Comparison of ENCODE assay signal across 12 mouse cellular contexts in the genomic region with DNA sequence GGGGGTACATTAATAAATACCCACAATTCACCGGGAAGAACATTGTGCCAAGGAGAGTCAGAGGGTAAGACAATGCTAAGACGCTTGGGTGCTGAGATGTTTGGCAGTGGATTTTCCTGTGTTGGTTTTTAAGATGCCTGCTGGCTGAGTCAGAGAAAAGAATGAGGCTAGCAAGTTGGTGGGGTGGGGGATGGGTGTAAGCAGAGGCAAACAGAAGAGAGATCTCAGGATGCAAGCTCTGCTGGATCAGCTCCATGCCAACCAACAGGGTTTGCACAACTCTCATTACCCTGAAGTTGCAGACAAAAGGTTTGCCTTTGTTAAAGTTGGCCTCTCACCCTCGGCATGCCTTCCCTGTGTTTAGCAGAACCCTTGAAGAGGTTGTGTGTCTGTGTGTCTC.
DNase-seq lines count a peak whose midpoint lies in the region; ATAC-seq and TF ChIP-seq lines count a peak whose summit lies in the region.
"Had no signal": no experiment of that assay in that cellular context is flagged by ENCODE, and none has a peak within 500 bp of the region (broad histone marks: within the 10 kb centered on the region; RNA-seq: fewer than 3 reads in every experiment).

No protein-coding gene starts in this region.

- WGBS in heart, embryonic 12.5 days = 34% methylated on average over 3 of the region's 3 CpGs
- 28% methylated on average over 3 of the region's 3 CpGs for WGBS in liver, postnatal 0 days (ENCODE audit: insufficient replicate concordance)
- 35% methylated on average over 3 of the region's 3 CpGs for WGBS in cerebellum, adult 2 months

- intact Hi-C loops in heart, postnatal 10 days (cut with DNase I) = no loop called here

- H3K9ac ChIP-seq in heart, embryonic 12.5 days = no peak overlapping the region
- H3K9ac ChIP-seq in MEL (ENCODE audit: control insufficient read depth, low read depth, low read length, poor library complexity, severe bottlenecking) = no peak overlapping the region
- H3K9ac ChIP-seq in liver, postnatal 0 days (replicated peaks) = no peak overlapping the region
- H3K9ac ChIP-seq: limb, embryonic 12.5 days had no signal

- H3K4me1 ChIP-seq in heart, embryonic 12.5 days (replicated peaks) = peaks cover 16% of the 10 kb centered on the region
- H3K4me1 ChIP-seq in MEL (ENCODE audit: control insufficient read depth in 1 of 2, insufficient read depth in 2 of 2, low read length in 2 of 2) = no peaks in the 10 kb centered on the region; a peak in 2 of 4 replicates
- peaks cover 8% of the 10 kb centered on the region for H3K4me1 ChIP-seq in liver, postnatal 0 days (ENCODE audit: insufficient read depth)
- no peaks in the 10 kb centered on the region for H3K4me1 ChIP-seq in cerebellum, adult 2 months (ENCODE audit: control insufficient read depth, insufficient read depth, low read length)

- no peak for TF ChIP-seq EP300 in MEL (IDR thresholded peaks at IDR 0.05; ENCODE audit: low read depth in 1 of 2, low read length in 2 of 2)
- no peak for TF ChIP-seq EP300 in liver, postnatal 0 days (IDR thresholded peaks at IDR 0.05; ENCODE audit: low read depth)

- no peaks in the 10 kb centered on the region for H3K9me3 ChIP-seq in heart, embryonic 12.5 days (replicated peaks)
- no peaks in the 10 kb centered on the region for H3K9me3 ChIP-seq in MEL (replicated peaks; ENCODE audit: insufficient read depth, low read length)
- H3K9me3 ChIP-seq in liver, postnatal 0 days (ENCODE audit: low read length) = no peaks in the 10 kb centered on the region
- H3K9me3 ChIP-seq: limb, embryonic 12.5 days had no signal

- H3K36me3 ChIP-seq in heart, embryonic 12.5 days = no peaks in the 10 kb centered on the region
- H3K36me3 ChIP-seq in MEL (ENCODE audit: control insufficient read depth in 1 of 2, insufficient read depth in 2 of 2, low read length in 2 of 2) = no peaks in the 10 kb centered on the region
- H3K36me3 ChIP-seq in liver, postnatal 0 days (replicated peaks; ENCODE audit: insufficient read depth, low read length) = no peaks in the 10 kb centered on the region
- H3K36me3 ChIP-seq: limb, embryonic 12.5 days had no signal

- DNase-seq in heart, postnatal 10 days = no peak
- DNase-seq in MEL (ENCODE audit: low read depth, low spot score) = peak; percentile 7
- peak; percentile 28 for DNase-seq in embryo, embryonic 10.5 days (ENCODE audit: low spot score)
- no peak for DNase-seq in liver, postnatal 0 days
- no peak for DNase-seq in cerebellum, adult 2 months
- DNase-seq in cerebellum, postnatal 10 days = no peak
- DNase-seq: heart, postnatal 4 days; kidney, postnatal 14 days had no signal

- TF ChIP-seq RAD21 in MEL (IDR thresholded peaks at IDR 0.05; ENCODE audit: low read depth, low read length) = no peak

- H3K4me2 ChIP-seq in heart, embryonic 12.5 days = no peak overlapping the region
- peak overlapping the region; percentile 15; the same call in 1 of the 2 replicates for H3K4me2 ChIP-seq in liver, postnatal 0 days (ENCODE audit: low read depth, low read length)
- H3K4me2 ChIP-seq: limb, embryonic 12.5 days had no signal

- H3K27me3 ChIP-seq in heart, embryonic 12.5 days (replicated peaks) = no peaks in the 10 kb centered on the region
- no peaks in the 10 kb centered on the region for H3K27me3 ChIP-seq in MEL (ENCODE audit: control insufficient read depth in 1 of 2, insufficient read depth in 2 of 2, low read length in 2 of 2)
- no peaks in the 10 kb centered on the region for H3K27me3 ChIP-seq in liver, postnatal 0 days (ENCODE audit: insufficient read depth, low read length)
- no peaks in the 10 kb centered on the region for H3K27me3 ChIP-seq in cerebellum, adult 2 months (ENCODE audit: control insufficient read depth, insufficient read depth, low read length)
- H3K27me3 ChIP-seq: CH12.LX; limb, embryonic 12.5 days had no signal

- H3K79me2 ChIP-seq in MEL (ENCODE audit: control insufficient read depth, insufficient read depth, low read length, poor library complexity) = no peaks in the 10 kb centered on the region

- no peak for TF ChIP-seq POLR2A in MEL (IDR thresholded peaks at IDR 0.05; ENCODE audit: control insufficient read depth in 1 of 2, insufficient read depth in 1 of 2, low read depth in 1 of 2, low read length in 2 of 2, poor library complexity in 1 of 2)
- no peak for TF ChIP-seq POLR2A in cerebellum, adult 2 months (IDR thresholded peaks at IDR 0.05; ENCODE audit: borderline replicate concordance, insufficient read depth, low read length)

- no peak overlapping the region for H3K27ac ChIP-seq in heart, embryonic 12.5 days (ENCODE audit: poor library complexity, severe bottlenecking)
- H3K27ac ChIP-seq in MEL (ENCODE audit: control insufficient read depth, low read depth, low read length) = peak overlapping the region; percentile 31; the same call in 1 of the 2 replicates
- H3K27ac ChIP-seq in liver, postnatal 0 days (ENCODE audit: low read depth) = peak overlapping the region; percentile 18; the same call in 1 of the 2 replicates
- H3K27ac ChIP-seq in cerebellum, adult 2 months (ENCODE audit: insufficient read depth, low read length) = no peak overlapping the region
- H3K27ac ChIP-seq: limb, embryonic 12.5 days had no signal

- ATAC-seq in heart, embryonic 12.5 days (ENCODE audit: insufficient number of reproducible peaks, low FRiP score) = peak; percentile 15; the same call in 1 of the 2 replicates
- peak; percentile 53 for ATAC-seq in liver, postnatal 0 days
- ATAC-seq in frontal cortex, adult (ENCODE audit: low TSS enrichment) = no peak

- no peak for TF ChIP-seq CTCF in MEL (IDR thresholded peaks at IDR 0.05 in 2 of 3, conservative IDR thresholded peaks at IDR 0.05 in 1 of 3; ENCODE audit: control insufficient read depth in 1 of 3, insufficient read depth in 1 of 3, low read depth in 2 of 3, low read length in 3 of 3, poor library complexity in 1 of 3, severe bottlenecking in 1 of 3)
- no peak for TF ChIP-seq CTCF in liver, postnatal 0 days (IDR thresholded peaks at IDR 0.05; ENCODE audit: low read depth)
- TF ChIP-seq CTCF in cerebellum, adult 2 months (IDR thresholded peaks at IDR 0.05; ENCODE audit: borderline replicate concordance, insufficient read depth, low read depth, low read length) = no peak

- no peak overlapping the region for H3K4me3 ChIP-seq in heart, embryonic 12.5 days
- H3K4me3 ChIP-seq in MEL (ENCODE audit: control insufficient read depth in 1 of 2, insufficient read depth in 1 of 2, low read depth in 2 of 2, low read length in 2 of 2) = 0 out of 4 replicates have a peak overlapping the region, but pooled peaks of 1 of the 2 experiments have one; percentile 15
- no peak overlapping the region for H3K4me3 ChIP-seq in liver, postnatal 0 days (ENCODE audit: low read depth, low read length)
- H3K4me3 ChIP-seq in cerebellum, adult 2 months (replicated peaks; ENCODE audit: insufficient read depth, low read depth, low read length) = no peak overlapping the region
- H3K4me3 ChIP-seq: limb, embryonic 12.5 days had no signal

TF ChIP-seq in MEL, 35 proteins besides CTCF, POLR2A, EP300 and RAD21:
- TF ChIP-seq MAZ (IDR thresholded peaks at IDR 0.05; ENCODE audit: low read depth, low read length) (no peak), MXI1 (IDR thresholded peaks at IDR 0.05; ENCODE audit: low read depth, low read length) (no peak), GABPA (IDR thresholded peaks at IDR 0.05; ENCODE audit: low read depth, low read length) (no peak), ZMIZ1 (IDR thresholded peaks at IDR 0.05; ENCODE audit: low read depth, low read length) (no peak), MYC (IDR thresholded peaks at IDR 0.05; ENCODE audit: low read depth, low read length) (no peak), NELFE (IDR thresholded peaks at IDR 0.05; ENCODE audit: low read depth, low read length) (no peak), CHD2 (IDR thresholded peaks at IDR 0.05; ENCODE audit: low read length) (no peak), USF1 (IDR thresholded peaks at IDR 0.05; ENCODE audit: low read depth, low read length) (no peak), SIN3A (IDR thresholded peaks at IDR 0.05; ENCODE audit: low read length) (no peak), CHD1 (IDR thresholded peaks at IDR 0.05; ENCODE audit: low read depth, low read length) (no peak), POLR2AphosphoS2 (IDR thresholded peaks at IDR 0.05; ENCODE audit: low read length) (no peak), TCF12 (IDR thresholded peaks at IDR 0.05; ENCODE audit: low read depth, low read length) (no peak), SMC3 (IDR thresholded peaks at IDR 0.05; ENCODE audit: low read depth, low read length) (no peak), BHLHE40 (IDR thresholded peaks at IDR 0.05; ENCODE audit: borderline replicate concordance, low read depth, low read length) (no peak), UBTF (IDR thresholded peaks at IDR 0.05; ENCODE audit: borderline replicate concordance, insufficient read depth, low read depth, low read length) (no peak), MAFK (IDR thresholded peaks at IDR 0.05; ENCODE audit: borderline replicate concordance, low read depth, low read length) (no peak), ELF1 (IDR thresholded peaks at IDR 0.05; ENCODE audit: low read depth, low read length) (no peak), HCFC1 (IDR thresholded peaks at IDR 0.05; ENCODE audit: low read depth, low read length) (no peak), USF2 (IDR thresholded peaks at IDR 0.05; ENCODE audit: borderline replicate concordance in 1 of 2, insufficient read depth in 1 of 2, low read depth in 1 of 2, low read length in 2 of 2) (no peak), MAX (IDR thresholded peaks at IDR 0.05; ENCODE audit: low read length) (no peak)

Comparison
In these comparisons a context has a peak if more than half of its experiments do, and no peak if none do; other contexts are left out.
1. H3K27ac ChIP-seq: peak in MEL (single experiment) and liver, postnatal 0 days (single experiment); none in heart, embryonic 12.5 days (single experiment) and cerebellum, adult 2 months (single experiment).
2. DNase-seq: peak in MEL (single experiment) and embryo, embryonic 10.5 days (single experiment); none in heart, postnatal 10 days (0 of 2), liver, postnatal 0 days (single experiment), cerebellum, adult 2 months (0 of 2) and cerebellum, postnatal 10 days (0 of 2).